Mouse (Mus musculus): Measurements from ENCODE around the gene Clcnka. TPM values are rescaled to one million over a fixed set of nuclear protein-coding genes. Genes with fewer than 3 reads are reported as not detected.

Gene Clcnka
- polyA plus RNA-seq, 1 experiment: not detected

GRCm38 (mm10) chr4:141439083-141439803 lies 40.7 kb upstream of the Clcnka start:
- TF ChIP-seq CTCF (IDR thresholded peaks at IDR 0.05; ENCODE audit: extremely low read depth, insufficient read length, insufficient replicate concordance, low read depth, low read length) (no peak), POLR2A (IDR thresholded peaks at IDR 0.05; ENCODE audit: low read depth, low read length) (no peak)
- Histone ChIP-seq H3K27ac (ENCODE audit: insufficient read depth, low read depth, low read length) (no peak overlapping the region), H3K4me3 (ENCODE audit: low read depth, low read length) (no peak overlapping the region), H3K27me3 (ENCODE audit: control insufficient read depth, insufficient read depth, low read length) (no peaks in the 10 kb centered on the region), H3K4me1 (ENCODE audit: control insufficient read depth, insufficient read depth, insufficient read length, low read length) (peaks cover 4% of the 10 kb centered on the region; the same call in 1 of the 2 replicates), H3K36me3 (ENCODE audit: control insufficient read depth, insufficient read depth, low read length) (no peaks in the 10 kb centered on the region)
- WGBS: 68% methylated on average over 12 of the region's 12 CpGs

DNA sequence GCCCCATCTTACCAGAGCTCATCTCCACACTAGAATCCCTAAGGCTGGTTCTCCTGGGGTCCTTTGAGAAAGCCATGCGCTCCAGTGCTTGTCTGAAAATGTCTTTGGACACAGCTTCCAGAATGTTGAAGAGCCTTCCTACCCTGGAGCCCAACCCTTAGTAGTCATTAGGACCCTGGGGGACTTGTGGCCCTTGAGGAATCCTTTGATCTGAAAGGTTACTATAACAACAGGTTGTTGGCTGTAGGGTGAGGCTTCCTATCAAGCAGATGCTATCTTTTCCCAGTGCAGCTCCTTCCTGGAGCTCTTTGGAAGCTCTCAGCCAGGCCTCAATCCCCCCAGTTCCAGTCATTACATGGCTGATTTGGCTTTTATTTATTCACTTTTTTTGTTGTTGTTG lies 37.5 kb upstream of the Clcnka start, which contains the start of gene Srarp:
Gene Srarp, minus strand, starts transcription at position 132 of the 400 bp plus-strand sequence.
- Histone ChIP-seq H3K4me3 (ENCODE audit: low read depth, low read length) (no peak within 1 kb of the TSS), H3K27me3 (ENCODE audit: control insufficient read depth, insufficient read depth, low read length) (no peaks in the 10 kb centered on the region), H3K27ac (ENCODE audit: insufficient read depth, low read depth, low read length) (no peak within 1 kb of the TSS), H3K4me1 (ENCODE audit: control insufficient read depth, insufficient read depth, insufficient read length, low read length) (peaks cover 3% of the 10 kb centered on the region), H3K36me3 (ENCODE audit: control insufficient read depth, insufficient read depth, low read length) (no peaks in the 10 kb centered on the region)
- 80% methylated on average over 1 of the region's 1 CpGs for WGBS
- no peak for TF ChIP-seq CTCF (IDR thresholded peaks at IDR 0.05; ENCODE audit: extremely low read depth, insufficient read length, insufficient replicate concordance, low read depth, low read length)
- no peak for TF ChIP-seq POLR2A (IDR thresholded peaks at IDR 0.05; ENCODE audit: low read depth, low read length)

DNA sequence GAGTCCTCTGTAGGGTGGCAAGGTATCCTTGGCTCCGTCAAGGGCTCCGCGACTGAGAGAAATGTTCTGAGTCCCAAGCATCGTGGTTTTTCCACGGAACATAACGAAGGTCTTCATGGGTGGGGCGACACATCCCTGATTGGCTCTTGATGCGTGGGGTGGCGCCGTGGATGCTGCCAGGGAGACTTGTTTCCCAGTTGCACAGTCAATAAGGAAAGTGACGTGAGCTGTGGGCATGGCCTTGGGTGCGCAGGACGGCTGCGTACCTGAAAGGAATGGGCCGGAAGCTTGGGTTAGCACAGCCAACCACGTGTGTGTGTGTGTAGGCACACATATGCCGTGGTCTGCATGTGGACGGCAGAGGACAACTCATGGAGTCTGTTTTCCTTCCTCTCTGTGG lies 34.7 kb upstream of the Clcnka start:
- Histone ChIP-seq H3K36me3 (ENCODE audit: control insufficient read depth, insufficient read depth, low read length) (no peaks in the 10 kb centered on the region), H3K4me3 (ENCODE audit: low read depth, low read length) (no peak overlapping the region), H3K27me3 (ENCODE audit: control insufficient read depth, insufficient read depth, low read length) (no peaks in the 10 kb centered on the region), H3K4me1 (ENCODE audit: control insufficient read depth, insufficient read depth, insufficient read length, low read length) (no peaks in the 10 kb centered on the region; the same call in 1 of the 2 replicates), H3K27ac (ENCODE audit: insufficient read depth, low read depth, low read length) (no peak overlapping the region)
- no peak for TF ChIP-seq CTCF (IDR thresholded peaks at IDR 0.05; ENCODE audit: extremely low read depth, insufficient read length, insufficient replicate concordance, low read depth, low read length)
- TF ChIP-seq POLR2A (IDR thresholded peaks at IDR 0.05; ENCODE audit: low read depth, low read length): no peak
- 87% methylated on average over 18 of the region's 18 CpGs for WGBS

DNA sequence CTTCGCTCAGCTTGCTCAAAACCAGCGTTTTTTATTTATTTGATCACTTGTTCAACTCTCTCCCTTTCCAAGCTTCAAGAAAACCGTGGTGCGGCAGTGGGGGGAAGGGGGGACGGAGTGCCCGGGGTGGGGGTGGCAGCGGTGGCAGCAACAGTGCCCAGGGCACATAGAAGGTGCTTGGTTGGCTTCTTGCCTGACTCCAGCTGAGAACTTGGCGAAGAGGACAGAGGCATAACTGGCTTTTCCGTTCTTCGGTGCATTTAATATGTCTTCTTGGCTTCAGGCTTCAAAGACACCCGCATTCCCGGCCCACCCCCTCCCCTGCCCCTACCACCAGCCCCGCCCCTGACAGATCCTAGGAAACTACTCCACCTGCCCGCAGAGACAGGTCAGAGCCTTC lies 34.1 kb upstream of the Clcnka start:
- Histone ChIP-seq H3K36me3 (ENCODE audit: control insufficient read depth, insufficient read depth, low read length) (no peaks in the 10 kb centered on the region), H3K27ac (ENCODE audit: insufficient read depth, low read depth, low read length) (no peak overlapping the region), H3K4me1 (ENCODE audit: control insufficient read depth, insufficient read depth, insufficient read length, low read length) (no peaks in the 10 kb centered on the region; the same call in 1 of the 2 replicates), H3K4me3 (ENCODE audit: low read depth, low read length) (no peak overlapping the region), H3K27me3 (ENCODE audit: control insufficient read depth, insufficient read depth, low read length) (no peaks in the 10 kb centered on the region)
- TF ChIP-seq POLR2A (IDR thresholded peaks at IDR 0.05; ENCODE audit: low read depth, low read length) (no peak), CTCF (IDR thresholded peaks at IDR 0.05; ENCODE audit: extremely low read depth, insufficient read length, insufficient replicate concordance, low read depth, low read length) (no peak)
- 52% methylated on average over 14 of the region's 14 CpGs for WGBS

- TF ChIP-seq POLR2A (IDR thresholded peaks at IDR 0.05; ENCODE audit: low read depth, low read length) (no peak), CTCF (IDR thresholded peaks at IDR 0.05; ENCODE audit: extremely low read depth, insufficient read length, insufficient replicate concordance, low read depth, low read length) (peak; percentile 91; the same call in 1 of the 2 replicates)
- no peak overlapping the region for H3K4me3 ChIP-seq (ENCODE audit: low read depth, low read length)
- WGBS: 35% methylated on average over 9 of the region's 9 CpGs
- H3K36me3 ChIP-seq (ENCODE audit: control insufficient read depth, insufficient read depth, low read length): no peaks in the 10 kb centered on the region
- H3K27me3 ChIP-seq (ENCODE audit: control insufficient read depth, insufficient read depth, low read length): no peaks in the 10 kb centered on the region
- H3K4me1 ChIP-seq (ENCODE audit: control insufficient read depth, insufficient read depth, insufficient read length, low read length): no peaks in the 10 kb centered on the region; the same call in 1 of the 2 replicates
- H3K27ac ChIP-seq (ENCODE audit: insufficient read depth, low read depth, low read length): no peak overlapping the region
Measured at GRCm38 (mm10) chr4:141430997-141431396, 32.5 kb upstream of the Clcnka start.

GRCm38 (mm10) chr4:141429847-141430246 lies 31.3 kb upstream of the Clcnka start:
- 45% methylated on average over 9 of the region's 9 CpGs for WGBS
- peaks cover 6% of the 10 kb centered on the region; the same call in 1 of the 2 replicates for H3K27me3 ChIP-seq (ENCODE audit: control insufficient read depth, insufficient read depth, low read length)
- H3K27ac ChIP-seq (ENCODE audit: insufficient read depth, low read depth, low read length): no peak overlapping the region
- peaks cover 2% of the 10 kb centered on the region; the same call in 1 of the 2 replicates for H3K4me1 ChIP-seq (ENCODE audit: control insufficient read depth, insufficient read depth, insufficient read length, low read length)
- TF ChIP-seq CTCF (IDR thresholded peaks at IDR 0.05; ENCODE audit: extremely low read depth, insufficient read length, insufficient replicate concordance, low read depth, low read length): peak; percentile 64; the same call in 1 of the 2 replicates
- no peak; the same call in 1 of the 2 replicates for TF ChIP-seq POLR2A (IDR thresholded peaks at IDR 0.05; ENCODE audit: low read depth, low read length)
- H3K4me3 ChIP-seq (ENCODE audit: low read depth, low read length): no peak overlapping the region
- H3K36me3 ChIP-seq (ENCODE audit: control insufficient read depth, insufficient read depth, low read length): no peaks in the 10 kb centered on the region

- WGBS: 83% methylated on average over 6 of the region's 6 CpGs
- TF ChIP-seq POLR2A (IDR thresholded peaks at IDR 0.05; ENCODE audit: low read depth, low read length) (no peak), CTCF (IDR thresholded peaks at IDR 0.05; ENCODE audit: extremely low read depth, insufficient read length, insufficient replicate concordance, low read depth, low read length) (no peak)
Measured at GRCm38 (mm10) chr4:141429381-141429780, 30.9 kb upstream of the Clcnka start.

More at GRCm38 (mm10) chr4:141429381-141429780, 30.9 kb upstream of the Clcnka start:
- H3K27ac ChIP-seq (ENCODE audit: insufficient read depth, low read depth, low read length): no peak overlapping the region
- H3K4me3 ChIP-seq (ENCODE audit: low read depth, low read length): no peak overlapping the region
- peaks cover 2% of the 10 kb centered on the region; the same call in 1 of the 2 replicates for H3K4me1 ChIP-seq (ENCODE audit: control insufficient read depth, insufficient read depth, insufficient read length, low read length)
- peaks cover 6% of the 10 kb centered on the region; the same call in 1 of the 2 replicates for H3K27me3 ChIP-seq (ENCODE audit: control insufficient read depth, insufficient read depth, low read length)
- H3K36me3 ChIP-seq (ENCODE audit: control insufficient read depth, insufficient read depth, low read length): no peaks in the 10 kb centered on the region
